Mouse (Mus musculus) retina, embryonic 14.5 days (tissue): ENCODE data around the gene Olfr1532-ps1.
"Not testable (repeated sequence)": the region's sequence is repeated elsewhere in the genome, so short reads cannot be mapped to it uniquely, and the experiment has no call there.

Experiments used
- DNase-seq: peaks from one replicate; pipeline ENCODE4 v3.0.0-alpha.2; 2015; ENCODE audit warnings: low spot score

Gene Olfr1532-ps1

DNA sequence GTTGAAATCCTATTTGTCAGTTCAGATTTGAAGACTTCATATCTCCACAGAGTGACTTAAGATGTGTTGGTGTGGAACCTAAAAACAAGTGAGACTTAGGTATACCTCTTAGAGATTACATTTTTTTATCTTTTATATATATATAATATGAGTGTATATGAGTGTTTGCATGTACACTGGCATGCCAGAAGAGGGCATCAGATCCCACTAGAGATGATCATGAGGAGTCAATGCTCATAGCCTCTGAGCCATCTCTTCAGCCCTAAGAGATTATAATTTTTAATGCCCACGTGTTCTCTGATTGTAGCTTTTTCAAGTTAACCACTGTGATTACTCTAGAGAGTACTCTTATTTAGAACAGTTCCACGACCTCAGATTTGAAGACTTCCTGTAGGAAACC, at the start of gene Olfr1532-ps1:
Gene Olfr1532-ps1, plus strand, starts transcription at position 326 of the 400 bp plus-strand sequence.
- DNase-seq, result no peak

DNA sequence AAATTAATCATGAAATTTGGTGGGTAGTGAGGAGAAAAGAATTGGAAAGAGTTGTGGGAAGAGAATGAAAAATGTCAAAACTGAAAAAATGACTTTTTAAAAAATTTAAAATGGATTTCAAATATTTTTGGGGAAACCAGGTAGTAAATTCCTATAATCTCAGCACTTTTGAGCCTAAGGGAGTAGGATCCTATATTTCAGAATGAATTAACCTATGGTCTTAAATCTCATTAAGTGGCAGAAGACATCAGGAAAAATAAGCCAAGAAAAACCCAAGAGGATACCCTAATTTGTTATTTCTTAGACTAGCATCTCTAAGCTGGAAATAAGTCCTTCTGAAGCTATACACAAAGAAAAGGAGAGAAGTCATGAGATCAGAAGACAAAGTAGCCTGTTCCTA, 44.9 kb upstream of the Olfr1532-ps1 start, which contains the start of gene Olfr704:
Gene Olfr704, plus strand, starts transcription at position 301 of the 400 bp plus-strand sequence.
- no peak for DNase-seq

DNA sequence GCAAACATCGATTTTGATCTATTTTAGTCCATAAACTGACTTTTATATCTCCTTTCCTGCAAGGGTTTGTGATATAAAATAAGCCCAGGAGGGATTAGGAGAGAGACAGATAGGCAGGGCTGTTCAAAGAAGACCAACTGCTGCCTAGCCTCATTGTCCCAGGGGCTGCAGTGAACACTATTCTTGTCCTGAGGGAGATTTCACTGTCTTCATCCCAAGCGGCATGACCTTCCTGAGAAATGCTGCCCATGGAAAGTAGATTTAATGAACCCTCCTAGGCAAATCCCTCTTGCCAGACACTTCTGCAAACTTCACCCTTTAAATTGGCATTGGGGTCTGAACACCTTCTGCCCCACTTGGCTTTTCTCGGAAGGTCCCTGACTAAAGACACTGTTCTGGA, 31.0 kb upstream of the Olfr1532-ps1 start, which contains the start of gene Olfr705:
Gene Olfr705, minus strand, starts transcription at position 101 of the 400 bp plus-strand sequence.
- DNase-seq, result no peak

DNA sequence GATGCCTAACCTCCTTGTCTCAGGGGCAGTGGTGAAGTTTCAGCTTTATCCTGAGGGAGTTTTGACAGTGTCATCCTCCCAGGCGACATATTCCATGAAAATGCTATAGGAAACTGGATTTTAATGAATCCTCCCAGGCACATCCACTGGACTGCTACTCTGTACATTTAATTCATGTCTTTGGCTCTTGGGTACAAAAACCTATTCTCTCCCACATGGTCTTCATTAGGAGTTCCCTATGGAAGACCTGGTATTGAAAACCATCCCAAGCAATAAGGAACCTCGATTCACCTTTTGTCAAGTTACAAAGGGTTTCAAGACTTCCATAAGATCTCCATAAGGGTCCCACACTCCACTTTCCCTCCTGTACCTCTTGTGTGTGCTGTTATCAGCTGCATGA, 19.7 kb upstream of the Olfr1532-ps1 start, which contains the start of gene Olfr706:
Gene Olfr706, minus strand, starts transcription at position 101 of the 400 bp plus-strand sequence.
- DNase-seq, result no peak

DNA sequence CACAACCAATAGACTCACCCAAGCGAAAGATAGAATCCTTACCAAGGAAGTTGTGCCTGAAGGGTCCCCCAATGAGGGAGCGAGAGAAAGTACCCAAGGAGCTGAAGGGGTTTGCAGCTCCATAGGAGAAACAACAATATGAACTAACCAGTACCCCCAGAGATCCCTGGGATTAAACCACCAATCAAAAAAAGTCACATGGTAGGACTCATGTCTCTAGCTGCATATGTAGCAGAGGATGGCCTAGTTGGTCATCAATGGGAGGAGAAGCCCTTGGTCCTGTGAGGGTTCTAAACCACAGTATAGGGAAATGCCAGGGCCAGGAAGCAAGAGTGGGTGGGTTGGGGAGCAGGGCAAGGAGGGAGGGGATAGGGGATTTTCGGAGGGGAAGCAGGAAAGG, 6.7 kb upstream of the Olfr1532-ps1 start, which contains the start of gene Olfr707:
Gene Olfr707, minus strand, starts transcription at position 101 of the 400 bp plus-strand sequence.
- DNase-seq, result not testable (repeated sequence)

DNA sequence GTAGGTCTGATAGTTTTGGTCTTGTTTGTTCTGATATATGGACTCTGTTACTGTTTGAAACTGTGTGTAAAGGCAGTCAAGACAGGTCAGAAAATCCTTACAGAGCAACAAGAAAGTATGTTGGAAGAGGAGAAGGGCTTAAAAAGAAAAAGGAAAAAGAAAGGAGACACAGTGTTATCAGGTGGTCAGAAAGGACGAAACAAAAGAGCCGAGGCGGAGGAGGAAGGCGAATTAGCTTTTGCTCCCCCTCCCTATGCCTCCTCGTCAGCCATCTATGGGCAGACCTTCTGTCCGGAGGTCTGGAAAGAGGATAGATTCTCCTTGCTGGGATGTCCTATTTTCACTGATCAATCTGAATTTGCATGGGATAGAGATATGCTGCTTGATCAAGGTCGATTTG, 13.2 kb downstream of the Olfr1532-ps1 start:
- DNase-seq, result not testable (repeated sequence)

DNA sequence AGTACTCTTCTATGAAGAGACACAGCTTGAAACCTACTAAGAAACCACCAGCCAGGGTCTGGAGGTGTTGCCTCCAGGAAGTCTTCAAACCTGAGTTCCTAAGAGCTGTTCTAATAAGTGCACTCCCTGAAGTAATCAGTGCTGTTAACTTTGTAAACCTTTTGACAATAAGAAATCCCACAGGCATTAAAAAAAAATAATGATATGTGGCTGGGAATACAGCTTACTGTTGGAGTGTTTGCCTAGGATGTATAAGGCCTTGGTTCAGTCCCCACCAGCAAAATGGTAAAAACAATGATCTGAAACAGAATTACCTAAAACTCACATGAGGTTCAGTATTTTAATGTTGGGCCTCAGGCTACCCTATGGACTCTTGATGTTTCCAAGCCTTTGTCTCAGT, 24.3 kb downstream of the Olfr1532-ps1 start, which contains the start of gene Olfr709-ps1:
Gene Olfr709-ps1, minus strand, starts transcription at position 101 of the 400 bp plus-strand sequence.
- no peak for DNase-seq

DNA sequence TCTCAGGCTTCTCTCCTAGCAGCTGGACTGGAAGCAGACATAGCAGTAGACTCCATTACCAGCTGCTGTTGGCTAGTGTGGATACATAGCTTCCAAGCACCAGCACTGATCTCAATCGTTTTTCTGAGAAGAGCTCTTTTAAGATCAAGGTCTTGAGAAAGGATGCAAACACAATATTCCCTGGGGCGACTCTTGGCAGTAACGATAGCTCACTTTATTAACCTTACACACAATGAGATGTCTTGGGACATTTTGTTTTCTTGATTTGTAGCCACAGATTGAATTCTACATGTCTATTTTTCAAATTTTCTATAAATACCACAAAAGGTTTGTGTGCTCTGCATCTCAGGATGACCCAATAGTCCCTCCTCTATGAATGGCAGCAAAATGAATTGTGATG, 40.4 kb downstream of the Olfr1532-ps1 start, which contains the start of gene Olfr710:
Gene Olfr710, minus strand, starts transcription at position 101 of the 400 bp plus-strand sequence.
- no peak for DNase-seq

DNA sequence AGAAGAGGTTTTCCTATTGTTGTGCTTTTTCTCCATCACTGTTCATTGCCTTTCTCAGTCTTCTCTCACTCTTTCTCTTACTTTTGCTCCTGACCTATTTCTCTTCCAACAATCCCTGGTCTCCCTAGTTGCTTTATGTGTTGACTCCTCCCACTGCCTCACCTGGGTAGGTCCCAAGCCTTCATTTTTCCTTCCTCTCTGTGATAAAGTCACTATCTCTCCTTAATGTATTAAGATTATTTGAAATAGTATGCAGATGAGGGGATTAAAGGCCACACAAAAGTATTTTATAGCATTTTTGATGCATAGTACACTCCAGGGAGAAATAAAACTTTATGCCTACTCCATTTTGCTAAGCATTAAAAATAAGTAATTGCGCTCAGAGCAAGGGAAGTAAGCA, 56.0 kb downstream of the Olfr1532-ps1 start, which contains the start of gene Olfr6:
Gene Olfr6, minus strand, starts transcription at position 101 of the 400 bp plus-strand sequence.
- no peak for DNase-seq
